Mouse (Mus musculus) MEL (cell line): Measurements from ENCODE around the gene Exoc6b.

Source experiments
- CHD2 ChIP-seq: IDR thresholded peaks from 2 replicates; pipeline ENCODE4 v1.6.1; 2011; ENCODE audit warnings: low read length, improper control_type of control experiment
- CTCF ChIP-seq, 3 experiments: IDR thresholded peaks in 2 of 3; conservative IDR thresholded peaks in 1 of 3; 2 replicates each; pipeline ENCODE4 v1.5.1; 2011 to 2012; ENCODE audit warnings: low read length in 3 of 3, low read depth in 2 of 3, mild to moderate bottlenecking in 2 of 3, improper control_type of control experiment in 1 of 3, inconsistent platforms in 1 of 3, mixed read lengths in 1 of 3, moderate library complexity in 1 of 3; ENCODE audit not compliant: control insufficient read depth in 1 of 3, insufficient read depth in 1 of 3, poor library complexity in 1 of 3, severe bottlenecking in 1 of 3
- EP300 ChIP-seq, 2 experiments: IDR thresholded peaks; 2 replicates each; pipeline ENCODE4 v1.6.1; 2011; ENCODE audit warnings: improper control_type of control experiment in 2 of 2, low read length in 2 of 2, low read depth in 1 of 2, mild to moderate bottlenecking in 1 of 2
- ETS1 ChIP-seq: IDR thresholded peaks from 2 replicates; pipeline ENCODE4 v1.6.1; 2012; ENCODE audit warnings: low read depth, mild to moderate bottlenecking, inconsistent platforms, low read length, improper control_type of control experiment, moderate library complexity
- GABPA ChIP-seq: IDR thresholded peaks from 2 replicates; pipeline ENCODE4 v1.6.1; 2012; ENCODE audit warnings: low read depth, mild to moderate bottlenecking, inconsistent platforms, low read length, improper control_type of control experiment, moderate library complexity
- GATA1 ChIP-seq: IDR thresholded peaks from 2 replicates; pipeline ENCODE4 v1.6.1; 2011; ENCODE audit warnings: low read depth, low read length, improper control_type of control experiment
- MAFK ChIP-seq: IDR thresholded peaks from 2 replicates; pipeline ENCODE4 v1.6.1; 2011; ENCODE audit warnings: low read depth, mild to moderate bottlenecking, low read length, improper control_type of control experiment, borderline replicate concordance
- POLR2A ChIP-seq, 2 experiments: IDR thresholded peaks; 2 replicates each; pipeline ENCODE4 v1.6.1; 2011 to 2012; ENCODE audit warnings: low read length in 2 of 2, mild to moderate bottlenecking in 2 of 2, control low read depth in 1 of 2, improper control_type of control experiment in 1 of 2, low read depth in 1 of 2, moderate library complexity in 1 of 2; ENCODE audit not compliant: control insufficient read depth in 1 of 2, insufficient read depth in 1 of 2, poor library complexity in 1 of 2
- POLR2AphosphoS2 ChIP-seq: IDR thresholded peaks from 2 replicates; pipeline ENCODE4 v1.6.1; 2011; ENCODE audit warnings: low read length, improper control_type of control experiment
- RAD21 ChIP-seq: IDR thresholded peaks from 2 replicates; pipeline ENCODE4 v1.6.1; 2011; ENCODE audit warnings: mild to moderate bottlenecking, low read depth, low read length, improper control_type of control experiment
- UBTF ChIP-seq: IDR thresholded peaks from 2 replicates; pipeline ENCODE4 v1.6.1; 2012; ENCODE audit warnings: low read depth, mild to moderate bottlenecking, inconsistent platforms, low read length, improper control_type of control experiment, moderate library complexity, borderline replicate concordance; ENCODE audit not compliant: insufficient read depth
- USF1 ChIP-seq: IDR thresholded peaks from 2 replicates; pipeline ENCODE4 v1.6.1; 2014; ENCODE audit warnings: low read depth, mild to moderate bottlenecking, inconsistent platforms, low read length, improper control_type of control experiment, moderate library complexity
- USF2 ChIP-seq, 2 experiments: IDR thresholded peaks; 2 replicates each; pipeline ENCODE4 v1.6.1; 2011 to 2012; ENCODE audit warnings: improper control_type of control experiment in 2 of 2, low read length in 2 of 2, borderline replicate concordance in 1 of 2, inconsistent platforms in 1 of 2, low read depth in 1 of 2, mild to moderate bottlenecking in 1 of 2; ENCODE audit not compliant: insufficient read depth in 1 of 2
- ZMIZ1 ChIP-seq: IDR thresholded peaks from 2 replicates; pipeline ENCODE4 v1.6.1; 2012; ENCODE audit warnings: low read depth, mild to moderate bottlenecking, inconsistent platforms, low read length, improper control_type of control experiment, moderate library complexity

DNA sequence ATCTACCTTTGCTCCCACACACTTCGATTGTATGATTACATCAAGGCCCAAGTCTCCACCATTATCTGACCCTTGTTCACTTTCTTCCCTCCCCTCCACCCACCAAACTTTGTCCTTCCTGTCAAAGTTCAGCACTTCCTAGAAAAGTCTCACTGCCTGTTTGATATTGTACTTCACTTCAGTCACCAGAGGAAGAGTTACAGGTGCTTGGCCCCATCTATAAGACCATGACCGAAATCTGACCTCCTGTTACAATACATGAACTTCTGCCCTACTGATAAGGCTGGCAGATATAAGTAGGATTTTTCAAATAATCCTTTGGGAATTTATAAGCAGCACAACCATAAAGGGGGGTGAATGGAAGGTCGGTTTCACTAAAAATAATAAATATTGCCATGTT, 182.8 kb downstream of the Exoc6b start:
- TF ChIP-seq CHD2 (no peak), UBTF (no peak), EP300 (IDR thresholded peaks at IDR 0.05; ENCODE audit: low read depth in 1 of 2, low read length in 2 of 2) (no peak), ETS1 (no peak), POLR2AphosphoS2 (no peak), USF1 (no peak), GATA1 (no peak), POLR2A (IDR thresholded peaks at IDR 0.05; ENCODE audit: control insufficient read depth in 1 of 2, insufficient read depth in 1 of 2, low read depth in 1 of 2, low read length in 2 of 2, poor library complexity in 1 of 2) (no peak), RAD21 (no peak), CTCF (IDR thresholded peaks at IDR 0.05 in 2 of 3, conservative IDR thresholded peaks at IDR 0.05 in 1 of 3; ENCODE audit: control insufficient read depth in 1 of 3, insufficient read depth in 1 of 3, low read depth in 2 of 3, low read length in 3 of 3, poor library complexity in 1 of 3, severe bottlenecking in 1 of 3) (no peak), GABPA (no peak), ZMIZ1 (no peak), MAFK (no peak), USF2 (IDR thresholded peaks at IDR 0.05; ENCODE audit: borderline replicate concordance in 1 of 2, insufficient read depth in 1 of 2, low read depth in 1 of 2, low read length in 2 of 2) (no peak)
